ENCODE assay signal across 34 mouse cellular contexts in genomic region chr8:57623955-57624354, GRCm38 (mm10).
"Had no signal": no experiment of that assay in that cellular context is flagged by ENCODE, and none has a peak within 500 bp of the region (broad histone marks: within the 10 kb centered on the region; RNA-seq: fewer than 3 reads in every experiment).

No protein-coding gene starts in this region.

- H3K4me3 ChIP-seq: heart, embryonic 10.5 days; heart, embryonic 12.5 days; heart, embryonic 13.5 days; heart, embryonic 15.5 days; hindbrain, embryonic 10.5 days; hindbrain, embryonic 12.5 days; hindbrain, embryonic 13.5 days; hindbrain, embryonic 15.5 days; intestine, embryonic 15.5 days; kidney, embryonic 15.5 days; layer of hippocampus, adult 2 months had no signal

- H3K27ac ChIP-seq: heart, embryonic 10.5 days; heart, embryonic 13.5 days; heart, embryonic 15.5 days; hindbrain, embryonic 10.5 days; hindbrain, embryonic 12.5 days; hindbrain, embryonic 13.5 days; hindbrain, embryonic 14.5 days; hindbrain, embryonic 15.5 days; hindbrain, postnatal 0 days; intestine, embryonic 15.5 days; kidney, embryonic 15.5 days; kidney, postnatal 0 days; layer of hippocampus, adult 2 months had no signal

- ATAC-seq: hindbrain, embryonic 16.5 days; hindbrain, postnatal 0 days; inflammation-experienced regulatory T-cells, adult 6 months; intestine, embryonic 15.5 days; intestine, embryonic 16.5 days; intestine, postnatal 0 days had no signal

- DNase-seq: heart, postnatal 10 days; heart, postnatal 14 days; heart, postnatal 36 days; heart, postnatal 4 days; kidney, adult 11 months; kidney, adult 18-20 months; kidney, adult 2 months; kidney, adult 8-10 months; kidney, adult 9 months; kidney, postnatal 10 days; kidney, postnatal 14 days; kidney, postnatal 25 days; kidney, postnatal 36 days; kidney, postnatal 4 days; layer of hippocampus, adult 9-11 months; layer of hippocampus, postnatal 36 days had no signal
